Mouse (Mus musculus): ENCODE results near the gene Evpl.

- TF ChIP-seq CTCF (IDR thresholded peaks at IDR 0.05; ENCODE audit: low read depth) (no peak), EP300 (optimal IDR thresholded peaks at IDR 0.05) (peak; percentile 61)
These were observed 22.4 kb upstream of the Evpl start for GRCm38 (mm10) chr11:116260259-116260658.
